Mouse (Mus musculus): ENCODE data around the gene Ech1.

The Ech1 gene

DNA sequence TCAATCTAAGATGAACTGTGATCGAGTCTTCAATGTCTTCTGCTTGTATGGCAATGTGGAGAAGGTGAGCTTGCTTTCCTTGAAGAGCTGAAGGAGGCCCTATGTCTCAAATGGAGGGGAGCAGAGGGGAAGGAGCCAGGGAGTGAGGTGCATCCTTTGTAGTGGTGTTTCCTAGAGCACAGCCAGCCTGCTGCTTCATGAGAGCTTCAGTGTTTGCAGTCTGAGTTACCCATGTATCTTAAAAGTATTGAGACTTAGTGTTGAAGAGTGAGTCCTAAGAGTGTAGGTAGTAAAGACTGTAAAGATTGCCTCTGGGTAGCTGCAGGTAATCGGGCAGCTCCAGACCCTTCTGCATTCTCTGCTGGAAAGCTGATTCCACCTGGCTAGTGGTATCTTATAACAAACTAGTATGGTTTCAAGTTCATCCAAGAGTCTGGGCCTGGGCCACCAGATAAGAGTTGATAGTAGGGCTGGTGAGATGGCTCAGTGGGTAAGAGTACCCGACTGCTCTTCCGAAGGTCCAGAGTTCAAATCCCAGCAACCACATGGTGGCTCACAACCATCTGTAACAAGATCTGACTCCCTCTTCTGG, 6.1 kb upstream of the Ech1 start:
- DNase-seq (ENCODE audit: low read depth, low spot score): no peak

DNA sequence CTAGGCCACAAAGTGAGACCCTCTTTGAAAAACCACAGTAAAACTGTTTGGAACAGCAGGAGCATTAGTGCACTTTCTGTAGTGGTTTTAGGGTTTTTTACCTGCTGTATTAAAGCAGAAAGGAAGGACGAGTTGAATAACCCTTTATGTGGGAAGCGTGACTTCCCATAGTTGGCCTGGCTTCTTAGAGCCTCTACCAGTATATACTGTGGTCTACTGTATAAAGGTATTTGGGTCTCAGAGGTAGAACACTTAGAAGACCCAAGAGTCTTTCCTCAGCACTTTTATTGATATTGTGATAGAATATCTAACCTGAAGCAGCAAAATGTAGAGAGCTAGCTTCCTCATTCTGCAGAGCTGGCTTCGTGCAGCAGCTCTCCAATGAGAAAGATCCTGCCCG, 5.4 kb upstream of the Ech1 start:
- no peak for DNase-seq (ENCODE audit: low read depth, low spot score)

DNA sequence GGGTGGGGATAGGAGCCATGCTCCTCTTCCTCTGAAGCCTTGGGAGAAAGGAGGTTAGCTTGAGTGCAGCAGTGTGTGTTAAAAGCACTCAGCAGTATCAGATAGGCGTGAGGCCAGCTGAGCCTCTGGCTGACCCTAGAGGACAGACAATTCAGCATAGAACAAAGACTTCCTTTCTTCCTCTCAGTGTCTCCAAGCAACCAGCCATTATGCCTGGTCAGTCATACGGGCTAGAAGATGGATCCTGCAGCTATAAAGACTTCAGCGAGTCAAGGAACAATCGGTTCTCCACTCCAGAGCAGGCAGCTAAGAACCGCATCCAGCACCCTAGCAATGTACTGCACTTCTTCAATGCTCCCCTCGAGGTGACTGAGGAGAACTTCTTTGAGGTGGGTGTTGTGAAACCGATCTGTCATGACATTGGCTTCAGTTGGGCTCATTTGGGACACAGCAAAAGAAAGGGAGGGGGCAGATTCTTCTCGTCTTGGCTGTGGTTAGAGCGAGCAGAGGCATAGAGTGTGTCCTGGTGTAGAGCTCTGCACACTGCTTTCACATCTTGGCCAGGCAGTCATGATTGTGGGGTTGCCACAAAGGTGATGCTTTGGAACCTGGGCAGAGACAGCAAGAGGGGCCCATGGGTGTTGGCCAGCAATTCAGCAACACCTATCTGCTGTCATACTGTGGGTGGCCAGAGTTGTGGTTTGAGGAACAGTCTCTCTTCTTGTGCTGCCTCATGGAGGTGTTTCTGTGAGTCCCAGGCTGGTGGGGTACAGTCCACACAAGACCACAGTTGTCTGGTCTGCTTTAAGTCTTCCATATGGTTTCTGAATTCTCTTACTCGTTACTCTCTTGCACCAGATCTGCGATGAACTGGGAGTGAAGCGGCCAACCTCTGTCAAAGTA, 4.4 kb upstream of the Ech1 start:
- no peak for DNase-seq (ENCODE audit: low read depth, low spot score)

DNA sequence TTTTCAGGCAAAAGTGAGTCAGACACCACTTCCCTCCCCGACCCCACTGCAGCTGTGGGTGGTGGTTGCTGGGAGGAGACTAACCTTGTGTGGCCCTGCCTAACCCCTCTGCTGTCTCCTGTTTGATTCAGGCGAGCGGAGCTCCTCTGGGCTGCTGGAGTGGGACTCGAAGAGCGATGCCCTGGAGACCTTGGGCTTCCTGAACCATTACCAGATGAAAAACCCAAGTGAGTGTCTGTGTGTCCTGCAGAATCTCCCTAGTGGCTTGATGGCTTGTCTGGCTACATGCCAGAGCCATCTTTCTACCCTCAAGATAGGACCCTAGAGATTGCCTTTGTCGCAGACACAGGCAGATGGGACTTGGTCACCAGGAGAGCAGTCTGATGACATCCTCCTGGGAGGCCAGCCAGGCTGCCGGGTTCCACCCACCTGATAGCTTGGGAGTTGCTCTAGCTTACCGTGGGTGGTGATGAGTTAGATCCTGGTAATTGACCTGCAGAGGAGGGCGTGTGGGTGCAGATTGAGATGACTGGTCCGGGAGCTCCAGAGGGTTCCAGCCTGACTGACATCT, 3.7 kb upstream of the Ech1 start:
- no peak for DNase-seq (ENCODE audit: low read depth, low spot score)

DNA sequence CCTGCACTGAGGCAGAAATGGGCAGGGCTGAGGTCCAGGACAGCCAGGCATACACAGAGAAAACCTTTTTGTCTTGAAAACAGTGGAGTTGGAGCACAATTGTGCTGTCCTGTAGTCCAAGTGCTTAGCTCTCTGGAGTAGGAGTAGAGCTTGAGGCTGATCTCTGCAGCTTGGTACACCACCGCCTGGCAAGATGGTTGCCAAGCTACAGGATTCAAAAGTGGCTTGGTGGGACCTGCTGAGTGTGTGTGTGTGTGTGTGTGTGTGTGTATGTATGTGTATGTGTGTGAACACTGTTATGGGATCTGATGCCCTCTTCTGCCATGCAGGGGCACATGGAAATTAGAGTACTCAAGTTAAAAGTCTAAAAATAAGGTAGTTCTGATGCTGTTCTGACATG, 2.5 kb upstream of the Ech1 start:
- no peak for DNase-seq (ENCODE audit: low read depth, low spot score)

DNA sequence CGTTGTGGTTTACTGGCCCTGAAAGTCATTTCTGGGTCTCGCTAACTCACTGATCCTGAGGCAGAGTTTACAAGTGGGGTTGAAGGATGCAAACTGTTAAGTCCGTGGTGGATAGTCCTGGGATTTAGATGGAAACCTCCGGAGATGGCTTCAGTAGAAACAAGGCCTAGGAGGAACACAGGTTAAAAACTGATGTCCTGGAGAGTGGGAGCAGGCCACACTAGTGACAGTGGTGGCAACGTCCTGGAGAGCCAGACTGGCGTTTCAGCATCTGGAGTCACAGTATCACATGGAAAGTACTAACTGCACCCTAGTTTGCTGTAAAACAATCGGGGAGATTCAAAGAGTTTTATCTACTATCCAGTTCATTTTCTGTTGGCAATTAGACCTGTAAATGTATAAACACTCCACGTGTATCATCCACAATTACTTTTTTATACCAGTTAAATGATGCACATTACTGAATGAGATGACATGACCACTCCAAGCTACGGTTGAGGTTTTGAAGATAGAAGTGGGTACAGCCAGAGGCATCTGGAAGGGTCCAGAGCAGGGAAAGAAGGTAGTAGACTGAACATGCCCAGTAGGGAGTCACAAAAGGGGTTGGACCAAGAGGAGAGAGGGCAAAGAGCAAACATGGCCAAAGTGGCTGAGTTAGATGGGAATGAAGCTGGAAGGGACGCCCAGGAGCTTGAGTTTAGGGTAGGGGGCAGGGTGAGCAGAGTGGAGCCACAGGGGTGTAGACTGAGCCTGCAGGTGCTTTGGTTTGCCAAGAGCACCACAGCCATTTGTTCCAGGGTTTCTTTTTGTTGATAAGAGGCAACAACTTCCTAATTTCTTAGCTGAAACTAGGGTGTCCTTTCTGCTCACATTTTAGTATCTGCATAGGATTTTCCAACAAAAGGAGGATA, 1.8 kb upstream of the Ech1 start:
- no peak for DNase-seq (ENCODE audit: low read depth, low spot score)

DNA sequence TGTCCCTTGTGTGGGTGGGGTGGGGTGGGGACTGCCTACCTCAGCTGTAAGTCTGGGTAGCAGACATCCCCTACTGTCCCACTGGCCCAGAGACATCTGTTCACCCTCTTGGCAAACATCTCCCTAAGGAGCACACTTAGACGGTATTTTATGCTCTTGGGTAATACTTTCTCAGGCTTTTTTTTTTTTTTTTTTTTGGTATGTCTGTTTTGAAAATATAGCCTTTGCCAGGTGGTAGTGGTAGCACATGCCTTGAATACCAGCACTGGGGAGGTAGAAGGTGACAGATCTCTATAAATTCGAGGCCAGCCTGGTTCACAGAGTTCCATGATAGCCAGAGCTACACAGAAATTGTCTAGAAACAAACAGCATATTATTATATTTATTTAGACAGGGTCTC, 1.1 kb upstream of the Ech1 start:
- no peak for DNase-seq (ENCODE audit: low read depth, low spot score)

DNA sequence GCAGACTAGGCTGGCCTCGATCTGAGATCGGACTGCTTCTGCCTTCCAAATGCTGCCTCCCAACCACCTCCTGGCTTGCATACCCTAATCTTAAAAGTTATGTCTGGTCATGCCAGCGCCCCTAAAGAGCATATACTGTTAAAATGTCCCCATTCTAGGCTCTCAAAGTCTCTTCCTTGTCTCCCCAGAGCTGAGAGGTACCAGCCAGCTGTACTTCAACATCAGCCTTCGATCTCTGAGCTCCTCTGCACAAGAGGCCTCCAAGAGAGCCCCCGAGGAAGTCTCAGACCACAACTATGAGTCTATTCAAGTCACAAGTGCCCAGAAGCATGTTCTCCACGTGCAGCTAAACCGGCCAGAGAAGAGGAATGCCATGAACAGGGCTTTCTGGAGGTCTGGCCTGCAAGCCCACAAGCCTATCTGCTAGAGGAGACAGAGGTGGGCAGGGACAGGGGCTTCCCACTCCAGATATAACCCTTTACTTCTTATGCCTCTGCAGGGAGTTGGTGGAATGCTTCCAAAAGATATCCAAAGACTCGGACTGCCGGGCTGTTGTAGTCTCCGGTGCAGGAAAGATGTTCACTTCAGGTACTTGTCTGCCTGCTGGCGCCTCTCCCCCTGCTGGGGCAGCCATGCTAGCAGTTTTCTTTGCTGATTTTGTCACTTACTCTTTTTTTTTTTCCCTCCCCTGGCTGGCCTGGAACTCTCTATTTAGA, 827 bp downstream of the Ech1 start:
- no peak for DNase-seq (ENCODE audit: low read depth, low spot score)

DNA sequence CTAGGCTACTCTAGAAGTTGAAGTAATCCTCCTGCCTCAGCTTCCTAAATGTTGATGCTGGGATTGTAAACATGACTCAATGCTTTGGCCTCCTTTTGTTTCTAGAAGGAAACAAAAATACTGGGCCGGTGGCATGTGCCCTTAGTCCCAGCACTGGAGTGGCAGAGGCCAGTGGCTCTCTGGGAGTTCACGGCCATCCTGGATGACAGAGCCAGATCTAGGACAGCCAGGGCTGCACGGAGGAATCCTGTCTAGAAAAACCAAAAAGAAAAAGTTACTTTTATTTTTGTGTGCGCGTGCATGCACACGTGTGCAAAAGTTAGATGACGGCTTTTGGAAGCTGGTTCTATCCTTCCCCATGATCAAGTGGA, 1.4 kb downstream of the Ech1 start:
- DNase-seq (ENCODE audit: low read depth, low spot score): no peak

DNA sequence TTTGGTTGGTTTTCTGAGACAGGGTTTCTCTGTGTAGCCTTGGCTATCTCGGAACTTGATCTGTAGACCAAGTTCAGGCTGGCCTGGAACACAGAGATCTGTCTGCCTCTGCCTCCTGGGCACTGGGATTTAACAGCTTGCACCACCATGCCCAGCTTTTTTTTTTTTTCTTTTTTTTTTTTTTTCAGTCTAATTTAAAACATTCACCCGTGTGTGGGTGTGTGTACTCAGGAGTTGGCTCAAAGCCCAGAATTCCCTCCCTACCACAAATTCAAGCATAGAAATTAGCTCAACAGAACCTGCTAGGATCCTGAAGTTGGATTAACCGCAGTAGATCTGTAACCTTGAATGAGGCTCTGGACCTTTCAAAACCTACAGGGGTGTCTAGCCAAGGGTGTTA, 2.3 kb downstream of the Ech1 start:
- no peak for DNase-seq (ENCODE audit: low read depth, low spot score)

DNA sequence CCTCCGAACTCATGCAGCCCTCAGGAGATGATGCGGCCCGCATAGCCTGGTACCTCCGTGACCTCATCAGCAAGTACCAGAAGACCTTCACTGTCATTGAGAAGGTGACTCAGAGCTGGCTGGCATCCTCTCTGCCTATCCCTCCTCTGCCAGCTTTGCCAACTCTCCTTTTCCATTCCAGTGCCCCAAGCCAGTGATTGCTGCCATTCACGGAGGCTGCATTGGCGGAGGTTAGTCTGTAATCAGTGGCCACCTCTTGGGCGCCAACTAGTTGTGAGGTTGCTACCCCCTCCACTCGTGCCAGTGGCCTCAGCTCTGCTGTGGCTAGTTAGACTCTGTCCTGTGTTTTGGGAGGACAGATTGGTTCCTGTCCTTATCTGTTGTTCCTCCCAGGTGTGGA, 4.8 kb downstream of the Ech1 start:
- DNase-seq (ENCODE audit: low read depth, low spot score): no peak

DNA sequence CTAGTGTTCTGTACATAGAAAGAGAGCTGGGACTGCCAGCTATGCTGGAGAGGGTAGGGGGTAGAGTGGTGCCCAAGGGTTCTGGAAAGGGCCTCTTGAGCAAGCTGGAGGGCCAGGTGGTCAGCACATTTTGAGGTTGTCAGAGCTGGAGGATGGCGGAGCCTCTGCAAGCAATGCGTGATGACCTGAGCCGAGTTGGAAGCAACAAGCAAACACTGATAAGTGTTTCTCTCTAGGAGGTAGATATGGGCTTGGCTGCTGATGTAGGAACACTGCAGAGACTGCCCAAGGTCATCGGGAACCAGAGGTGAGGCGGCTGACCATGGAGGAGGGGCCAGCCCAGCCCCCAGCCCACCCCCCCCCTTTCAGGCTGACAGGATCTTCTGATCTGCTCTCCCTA, 6.0 kb downstream of the Ech1 start:
- DNase-seq (ENCODE audit: low read depth, low spot score): no peak

DNA sequence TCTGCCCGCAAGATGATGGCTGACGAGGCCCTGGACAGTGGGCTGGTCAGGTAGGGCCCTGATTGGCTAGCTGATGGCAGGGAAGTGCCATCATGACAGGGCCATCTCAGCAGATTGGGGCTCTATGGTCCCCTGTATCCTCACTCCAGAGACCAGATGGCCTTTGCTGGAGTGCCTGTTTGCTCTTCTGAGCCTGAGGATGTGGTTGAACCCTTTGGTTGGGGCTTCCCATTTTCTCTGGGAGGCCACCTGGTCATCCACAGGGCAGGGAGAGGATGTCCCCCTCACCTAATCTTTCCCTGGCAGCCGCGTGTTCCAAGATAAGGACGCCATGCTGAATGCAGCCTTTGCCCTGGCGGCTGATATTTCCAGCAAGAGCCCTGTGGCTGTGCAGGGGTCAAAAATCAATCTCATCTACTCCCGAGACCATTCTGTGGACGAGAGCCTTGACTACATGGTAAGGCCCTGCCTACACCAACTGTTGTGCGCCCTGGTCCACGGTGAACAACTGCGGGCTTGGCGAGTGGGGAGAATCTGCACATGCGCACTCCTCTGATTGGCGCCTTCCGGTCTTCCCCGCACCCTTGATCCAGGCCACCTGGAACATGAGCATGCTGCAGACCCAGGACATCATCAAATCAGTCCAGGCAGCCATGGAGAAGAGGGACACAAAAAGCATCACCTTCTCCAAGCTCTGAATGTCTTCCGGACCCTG, 6.6 kb downstream of the Ech1 start:
- no peak for DNase-seq (ENCODE audit: low read depth, low spot score)

DNA sequence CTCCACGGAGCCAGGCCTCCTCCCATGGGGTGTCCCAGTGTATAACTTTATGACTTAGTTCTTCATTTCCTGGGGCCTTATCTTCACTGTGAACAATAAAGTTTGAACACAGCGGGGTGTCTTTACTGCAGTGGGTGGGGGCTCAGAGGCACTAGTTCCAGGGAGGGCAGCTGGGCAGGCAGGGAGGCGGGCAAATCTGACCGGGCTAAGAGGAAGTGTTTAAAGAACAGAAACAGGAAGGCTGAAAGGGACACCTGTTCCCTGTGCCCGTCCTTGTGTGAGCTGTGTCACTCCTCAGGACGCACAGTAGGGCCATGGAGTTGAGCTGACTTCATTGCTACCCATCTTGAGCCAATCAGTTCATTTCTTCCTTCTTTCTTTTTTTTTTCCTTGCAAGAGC, 7.1 kb downstream of the Ech1 start:
- no peak for DNase-seq (ENCODE audit: low read depth, low spot score)

DNA sequence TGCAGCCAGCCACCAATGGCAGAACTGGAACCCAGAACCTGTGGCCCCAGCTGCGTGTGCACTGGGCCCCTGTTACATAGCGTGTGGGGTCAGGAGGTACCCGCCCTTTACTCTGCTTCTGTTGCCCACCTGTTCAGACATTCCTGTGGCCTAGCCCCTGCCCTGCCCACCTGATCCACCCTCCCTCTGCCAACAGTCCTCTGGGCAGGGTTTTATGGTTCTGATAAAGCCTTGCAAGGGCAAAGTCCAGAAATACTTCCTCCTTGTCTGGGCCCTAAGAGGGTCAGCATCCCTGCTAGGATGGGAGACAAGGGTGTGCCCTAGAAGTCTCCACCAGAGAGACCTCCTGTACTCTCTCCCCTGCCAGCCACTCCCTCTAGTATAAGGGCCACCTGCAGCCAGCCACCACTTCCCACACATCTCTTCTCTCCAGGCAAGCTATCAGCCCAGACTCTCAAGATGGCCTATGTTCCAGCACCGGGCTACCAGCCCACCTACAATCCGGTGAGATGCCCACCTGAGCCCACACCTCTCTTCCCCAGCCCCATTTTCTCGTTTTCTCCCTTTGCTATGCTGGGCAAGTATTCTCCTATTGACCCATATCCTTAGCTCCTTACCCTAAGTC, 8.8 kb downstream of the Ech1 start, which contains the start of gene Lgals4:
Gene Lgals4 (plus strand): TSS at position 132 of the 625 bp plus-strand sequence.
- DNase-seq (ENCODE audit: low read depth, low spot score): no peak

DNA sequence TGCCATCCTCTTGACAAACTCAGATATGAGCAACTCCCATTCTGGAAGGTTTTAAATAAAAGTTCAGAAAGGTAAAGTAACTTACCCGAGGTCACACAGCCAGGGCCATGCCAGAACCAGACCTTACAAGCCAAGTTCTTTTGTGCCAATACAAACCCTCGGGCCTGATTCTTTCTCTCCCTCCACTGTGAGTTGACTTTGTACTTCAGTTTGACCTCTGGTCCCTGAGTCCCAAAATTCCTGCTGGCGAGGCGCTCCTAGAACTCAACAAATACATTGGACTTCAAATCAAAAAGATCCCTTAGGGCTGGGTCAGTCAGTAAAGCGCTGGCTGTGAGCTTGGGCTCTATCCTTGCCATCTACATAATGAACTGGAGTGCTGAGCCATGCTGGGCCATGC, 11.9 kb downstream of the Ech1 start:
- DNase-seq (ENCODE audit: low read depth, low spot score): no peak

DNA sequence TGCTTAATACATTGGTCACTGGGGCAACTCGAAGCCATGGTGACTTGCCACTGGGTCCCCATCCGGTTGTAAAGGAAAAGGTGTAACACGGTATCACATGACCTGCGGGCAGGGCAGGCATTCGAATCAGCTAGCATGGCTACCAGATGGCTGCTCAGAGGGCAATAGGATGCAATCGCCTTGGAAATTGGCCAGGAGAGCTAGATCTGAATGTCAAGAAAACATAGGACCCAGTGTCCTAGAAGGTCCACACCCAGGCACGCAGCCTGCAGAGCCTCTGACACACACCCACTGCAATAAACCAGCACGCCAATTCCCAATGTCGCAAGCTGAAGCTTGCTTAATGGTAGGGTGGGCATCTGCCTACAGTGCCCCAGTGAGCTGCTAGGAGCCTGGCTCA, 13.3 kb downstream of the Ech1 start:
- no peak for DNase-seq (ENCODE audit: low read depth, low spot score)

DNA sequence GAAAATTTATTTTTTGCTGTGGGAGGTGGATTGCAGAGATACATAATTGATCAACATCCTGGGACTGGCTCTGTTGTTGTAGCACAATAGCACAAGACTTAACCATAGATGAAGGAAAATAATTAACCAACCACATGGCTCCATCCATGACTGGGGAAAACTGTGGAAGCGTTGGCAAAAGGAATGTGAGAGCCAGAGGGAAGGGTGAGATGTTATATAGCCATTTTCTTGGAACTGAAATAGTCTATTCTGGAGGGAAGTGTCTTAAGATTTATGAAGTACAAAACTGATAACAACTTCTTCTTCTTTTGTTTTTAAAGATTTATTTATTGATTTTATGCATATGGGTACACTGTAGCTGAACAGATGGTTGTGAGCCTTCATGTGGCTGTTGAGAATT, 22.3 kb downstream of the Ech1 start:
- DNase-seq (ENCODE audit: low read depth, low spot score): no peak

DNA sequence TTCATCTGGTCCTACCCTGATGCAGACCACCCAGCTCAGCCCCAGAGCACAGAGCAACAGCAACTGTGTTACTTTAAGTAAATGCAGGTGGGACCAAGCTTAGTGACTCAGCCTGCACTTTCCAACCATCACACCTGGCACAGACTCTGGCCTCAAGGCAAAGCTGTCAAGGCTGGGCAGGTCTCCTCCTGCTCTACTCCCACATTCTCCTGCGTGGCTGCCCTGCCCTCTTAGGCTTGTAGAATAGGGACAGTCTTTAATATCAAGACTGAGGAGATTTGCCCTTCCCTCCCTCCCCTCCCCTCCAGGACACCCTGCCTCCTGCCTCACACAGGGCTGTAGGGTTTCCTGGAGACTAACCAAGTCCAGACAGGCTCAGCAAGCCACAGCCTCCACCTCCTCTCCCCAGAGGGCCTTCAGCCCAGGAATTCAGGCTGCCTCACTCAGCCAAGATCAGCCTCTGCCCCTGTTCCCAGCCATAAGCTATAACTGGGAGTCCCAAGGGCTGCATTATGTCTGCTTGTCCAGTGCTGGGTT, 24.8 kb downstream of the Ech1 start:
- DNase-seq (ENCODE audit: low read depth, low spot score): no peak

DNA sequence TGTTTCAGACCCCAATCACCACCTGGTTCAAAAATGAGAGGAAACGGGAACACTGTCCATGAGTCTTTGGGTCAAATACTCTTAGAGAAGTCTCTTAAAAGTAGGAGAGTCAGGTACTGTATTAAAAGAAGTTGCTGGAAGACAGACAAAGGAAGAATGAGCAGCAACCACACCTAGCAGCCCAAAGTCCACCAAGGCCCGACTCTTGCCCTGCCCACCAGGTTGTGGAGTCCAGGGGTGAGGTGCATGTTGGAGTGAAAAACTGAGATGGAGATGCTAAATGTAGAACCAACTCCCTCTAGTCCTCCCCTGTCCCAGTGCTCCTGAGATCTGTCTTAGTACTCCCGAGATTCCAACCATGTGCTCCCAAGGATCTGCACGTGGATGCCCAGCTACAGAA, 25.6 kb downstream of the Ech1 start:
- no peak for DNase-seq (ENCODE audit: low read depth, low spot score)

All from c-Kit-negative CD71-positive TER-119-positive erythroid progenitor cells, embryonic 14.5 days (primary cell).